Mouse (Mus musculus) ES-Bruce4 (cell line): ENCODE results near the gene Arih2. TPM values are rescaled to one million over a fixed set of nuclear protein-coding genes. Genes with fewer than 3 reads are reported as not detected.

Experiments used
- H3K27ac ChIP-seq: 2 replicates; pipeline ENCODE4 v1.5.1; 2012; ENCODE audit warnings: low read length, inconsistent platforms; ENCODE audit not compliant: insufficient read depth
- H3K27me3 ChIP-seq: 2 replicates; pipeline ENCODE4 v1.6.1; 2012; ENCODE audit warnings: mild to moderate bottlenecking, low read length, inconsistent platforms; ENCODE audit not compliant: control insufficient read depth, poor library complexity, insufficient read depth, severe bottlenecking
- H3K36me3 ChIP-seq: 2 replicates; pipeline ENCODE4 v1.6.1; 2012; ENCODE audit warnings: inconsistent platforms, mild to moderate bottlenecking, low read length, moderate library complexity; ENCODE audit not compliant: control insufficient read depth, poor library complexity, insufficient read depth, severe bottlenecking
- H3K4me1 ChIP-seq: one replicate; pipeline ENCODE4 v1.8.1; 2011; ENCODE audit warnings: low read length; ENCODE audit not compliant: control insufficient read depth, insufficient read depth
- H3K4me3 ChIP-seq: 2 replicates; pipeline ENCODE4 v1.5.1; 2011; ENCODE audit warnings: low read depth, mild to moderate bottlenecking, low read length
- H3K9ac ChIP-seq: 2 replicates; pipeline ENCODE4 v1.6.1; 2012; ENCODE audit warnings: low read depth, mild to moderate bottlenecking, inconsistent platforms; ENCODE audit not compliant: poor library complexity, severe bottlenecking
- H3K9me3 ChIP-seq: replicated peaks from 2 replicates; pipeline ENCODE4 v1.6.1; 2012; ENCODE audit warnings: mild to moderate bottlenecking, low read length, inconsistent platforms; ENCODE audit not compliant: control insufficient read depth, poor library complexity, insufficient read depth, severe bottlenecking
- CTCF ChIP-seq: IDR thresholded peaks from one replicate; pipeline ENCODE4 v1.8.1; 2011; ENCODE audit warnings: low read depth, low read length
- EP300 ChIP-seq: IDR thresholded peaks from 2 replicates; pipeline ENCODE4 v1.6.1; 2011; ENCODE audit warnings: low read depth, low read length; ENCODE audit not compliant: insufficient read depth
- POLR2A ChIP-seq: IDR thresholded peaks from one replicate; pipeline ENCODE4 v1.8.1; 2011; ENCODE audit warnings: low read length; ENCODE audit not compliant: insufficient read depth
- polyA plus RNA-seq: library from polyadenylated mRNA; stranded (reverse); fragments of >200 nt; gene quantifications from 2 replicates; pipeline ENCODE4 v1.2.4, GENCODE M21; 2011; ENCODE audit warnings: low read depth; ENCODE audit not compliant: missing spikeins, insufficient read depth, insufficient read length

Gene Arih2
- 131 and 133 TPM in 2 replicates for polyA plus RNA-seq

- TF ChIP-seq POLR2A (peak; percentile 56), EP300 (0 out of 2 replicates have a peak, but pooled peaks have one; percentile 28), CTCF (no peak)
- Histone ChIP-seq H3K9ac (peak within 1 kb of the TSS; percentile 95), H3K36me3 (peaks cover 13% of the 10 kb centered on the region), H3K27ac (peak within 1 kb of the TSS; percentile 64), H3K27me3 (no peaks in the 10 kb centered on the region), H3K4me1 (peaks cover 4% of the 10 kb centered on the region), H3K4me3 (peak within 1 kb of the TSS; percentile 94), H3K9me3 (no peaks in the 10 kb centered on the region)
Measured at GRCm38 (mm10) chr9:108648611-108649560, at the start of gene Arih2. Gene Arih2, minus strand, starts transcription at chr9:108649386.

- 0 out of 2 replicates have a peak, but pooled peaks cover 2% of the 10 kb centered on the region for H3K36me3 ChIP-seq
- H3K4me3 ChIP-seq = no peak overlapping the region
- no peaks in the 10 kb centered on the region for H3K27me3 ChIP-seq
- H3K9ac ChIP-seq = no peak overlapping the region
- no peak overlapping the region for H3K27ac ChIP-seq
- no peaks in the 10 kb centered on the region for H3K4me1 ChIP-seq
- H3K9me3 ChIP-seq = no peaks in the 10 kb centered on the region
- TF ChIP-seq CTCF = no peak
- TF ChIP-seq POLR2A = no peak
- no peak for TF ChIP-seq EP300
Measured at GRCm38 (mm10) chr9:108694533-108694932, 45.3 kb upstream of the Arih2 start.

- no peak overlapping the region for H3K27ac ChIP-seq
- H3K27me3 ChIP-seq = no peaks in the 10 kb centered on the region
- no peaks in the 10 kb centered on the region for H3K9me3 ChIP-seq
- no peaks in the 10 kb centered on the region for H3K4me1 ChIP-seq
- 0 out of 2 replicates have a peak, but pooled peaks cover 2% of the 10 kb centered on the region for H3K36me3 ChIP-seq
- TF ChIP-seq CTCF (no peak), POLR2A (no peak), EP300 (no peak)
- H3K4me3 ChIP-seq = no peak overlapping the region
- no peak overlapping the region for H3K9ac ChIP-seq
Measured at GRCm38 (mm10) chr9:108693946-108694345, 44.8 kb upstream of the Arih2 start.

GRCm38 (mm10) chr9:108692226-108693041 is 43.2 kb upstream of the Arih2 start:
- Histone ChIP-seq H3K9ac (peak overlapping the region; percentile 85), H3K4me1 (no peaks in the 10 kb centered on the region), H3K9me3 (no peaks in the 10 kb centered on the region), H3K27me3 (no peaks in the 10 kb centered on the region), H3K4me3 (peak overlapping the region; percentile 73), H3K27ac (no peak overlapping the region), H3K36me3 (0 out of 2 replicates have a peak, but pooled peaks cover 2% of the 10 kb centered on the region)
- no peak for TF ChIP-seq CTCF
- TF ChIP-seq EP300 = no peak
- no peak for TF ChIP-seq POLR2A

GRCm38 (mm10) chr9:108691846-108692225 is 42.6 kb upstream of the Arih2 start:
- Histone ChIP-seq H3K9ac (peak overlapping the region; percentile 85), H3K4me1 (no peaks in the 10 kb centered on the region), H3K36me3 (0 out of 2 replicates have a peak, but pooled peaks cover 2% of the 10 kb centered on the region), H3K4me3 (peak overlapping the region; percentile 73), H3K27me3 (no peaks in the 10 kb centered on the region), H3K27ac (no peak overlapping the region), H3K9me3 (no peaks in the 10 kb centered on the region)
- TF ChIP-seq CTCF (no peak), POLR2A (no peak), EP300 (no peak)
